Mouse (Mus musculus) cerebellum, adult 8-10 months (tissue): ENCODE measurements around the gene Pet100.

Experiments
- DNase-seq: peaks from one replicate; pipeline ENCODE4 v3.0.0; 2022

Pet100 gene

DNA sequence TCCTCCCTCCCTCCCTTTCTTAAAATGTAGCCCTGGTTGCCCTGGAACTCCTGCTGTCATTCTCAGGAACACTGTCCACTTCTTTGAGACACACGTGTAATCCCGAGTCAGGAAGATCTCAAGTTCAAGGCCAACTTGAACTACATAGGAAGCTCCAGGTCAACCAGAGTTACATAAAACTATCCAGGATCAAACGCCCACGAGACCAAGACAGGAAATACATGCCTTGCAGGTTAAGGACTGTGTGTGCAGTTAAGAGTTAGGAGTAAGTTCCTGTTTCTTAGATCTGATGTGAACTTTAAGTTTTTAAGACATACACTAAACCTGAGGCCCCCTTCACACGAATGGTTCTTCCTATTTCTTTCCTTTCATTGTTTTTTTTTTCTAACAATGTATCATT lies 5.6 kb downstream of the Pet100 start:
- DNase-seq: no peak

DNA sequence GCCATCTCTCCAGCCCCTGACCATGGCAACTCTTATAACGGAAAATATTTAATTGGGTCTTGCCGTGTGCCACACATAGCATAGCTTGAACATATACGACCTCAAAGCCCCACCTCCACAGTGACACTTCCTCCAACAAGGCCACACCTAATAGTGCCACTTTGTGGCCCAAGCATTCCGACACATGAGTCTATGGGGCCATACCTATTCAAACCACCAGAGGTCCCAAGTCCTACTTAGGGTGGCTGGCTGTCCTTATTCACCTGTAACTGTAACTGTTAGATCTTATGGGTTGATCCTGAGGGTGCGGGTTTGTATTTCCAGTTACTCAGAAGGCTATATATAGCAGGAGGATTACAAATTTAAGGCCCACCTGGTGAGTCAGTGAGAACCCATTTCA lies 6.7 kb downstream of the Pet100 start:
- DNase-seq: no peak

DNA sequence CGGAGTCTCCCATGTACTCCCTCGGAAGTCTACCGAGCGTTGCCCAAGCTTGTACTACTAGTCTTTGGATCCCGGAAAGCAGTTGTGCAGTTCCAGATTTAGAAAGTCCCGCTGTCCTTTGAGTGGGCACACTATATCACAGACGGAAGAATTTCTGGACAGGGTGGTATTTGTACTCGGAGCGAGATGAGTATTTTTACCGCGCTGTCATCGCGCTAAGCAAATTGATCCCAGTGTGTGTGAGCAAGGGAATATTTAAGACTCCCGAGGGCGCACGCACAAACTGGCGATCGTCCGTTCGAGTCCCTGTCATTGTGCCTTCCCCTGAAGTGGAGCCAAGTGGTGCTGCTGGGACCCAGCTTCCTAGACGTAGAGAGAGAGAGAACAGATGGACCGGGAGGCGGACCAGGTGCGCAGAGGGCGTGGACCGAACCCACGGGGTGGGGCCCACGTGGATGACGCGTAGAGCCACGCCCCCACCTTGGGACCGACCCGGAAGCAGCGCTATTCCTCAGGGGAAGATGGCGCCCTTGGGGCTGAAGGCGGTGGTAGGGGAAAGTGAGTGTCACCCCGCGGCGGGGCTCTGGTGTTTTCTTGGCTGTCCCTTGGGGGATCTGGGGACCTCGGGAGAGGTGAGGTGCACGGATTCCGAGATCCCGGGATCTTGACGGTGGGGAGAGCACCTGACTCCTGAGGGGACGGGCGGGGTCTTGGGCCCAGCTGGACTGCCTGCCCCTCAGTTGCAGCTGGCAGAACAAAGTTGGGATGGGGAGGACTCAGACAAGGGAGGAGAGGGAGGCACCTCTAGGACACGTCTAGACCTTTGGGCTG lies 9.5 kb downstream of the Pet100 start, which contains the start of gene Stxbp2:
Gene Stxbp2, plus strand, starts transcription at position 309 of the 831 bp plus-strand sequence.
- peak; percentile 78 for DNase-seq

DNA sequence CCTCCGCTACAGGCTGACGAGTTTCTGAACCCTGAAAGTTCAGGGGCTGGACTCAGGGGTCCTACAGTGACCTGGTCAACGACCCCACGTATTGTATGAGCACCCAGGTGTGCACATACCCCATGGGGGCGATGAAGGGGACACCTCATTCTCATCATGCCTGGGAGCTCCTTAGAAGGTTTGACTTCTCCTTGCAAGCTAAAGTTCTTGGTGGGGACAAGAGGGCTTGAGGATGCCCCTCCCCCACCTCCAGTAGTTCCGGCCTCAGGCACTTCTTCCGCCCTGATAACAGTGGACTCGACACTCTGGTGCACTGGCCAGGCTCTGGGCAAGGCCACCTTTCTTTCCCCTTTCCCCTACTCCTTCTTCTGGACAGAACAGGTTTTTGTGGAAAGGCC lies 10.1 kb downstream of the Pet100 start:
- DNase-seq: no peak

DNA sequence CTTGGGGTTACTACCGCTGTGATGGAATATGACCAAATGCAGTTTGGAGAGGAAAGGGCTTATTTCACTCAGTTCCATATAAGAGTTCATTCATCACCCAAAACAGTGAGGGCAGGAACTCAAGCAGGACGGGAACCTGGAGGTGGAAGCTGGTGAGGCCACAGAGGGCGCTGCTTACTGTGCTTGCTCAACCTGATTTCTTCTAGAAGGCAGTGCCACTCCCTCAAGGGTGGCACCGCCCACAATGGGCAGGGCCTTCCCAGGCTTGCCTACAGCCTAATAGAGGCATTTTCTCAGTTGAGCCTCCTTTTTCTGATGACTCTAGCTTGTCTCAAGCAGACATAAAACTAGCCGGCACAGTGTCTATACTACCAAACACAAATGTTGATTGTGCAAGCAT lies 24.5 kb downstream of the Pet100 start:
- DNase-seq: no peak

DNA sequence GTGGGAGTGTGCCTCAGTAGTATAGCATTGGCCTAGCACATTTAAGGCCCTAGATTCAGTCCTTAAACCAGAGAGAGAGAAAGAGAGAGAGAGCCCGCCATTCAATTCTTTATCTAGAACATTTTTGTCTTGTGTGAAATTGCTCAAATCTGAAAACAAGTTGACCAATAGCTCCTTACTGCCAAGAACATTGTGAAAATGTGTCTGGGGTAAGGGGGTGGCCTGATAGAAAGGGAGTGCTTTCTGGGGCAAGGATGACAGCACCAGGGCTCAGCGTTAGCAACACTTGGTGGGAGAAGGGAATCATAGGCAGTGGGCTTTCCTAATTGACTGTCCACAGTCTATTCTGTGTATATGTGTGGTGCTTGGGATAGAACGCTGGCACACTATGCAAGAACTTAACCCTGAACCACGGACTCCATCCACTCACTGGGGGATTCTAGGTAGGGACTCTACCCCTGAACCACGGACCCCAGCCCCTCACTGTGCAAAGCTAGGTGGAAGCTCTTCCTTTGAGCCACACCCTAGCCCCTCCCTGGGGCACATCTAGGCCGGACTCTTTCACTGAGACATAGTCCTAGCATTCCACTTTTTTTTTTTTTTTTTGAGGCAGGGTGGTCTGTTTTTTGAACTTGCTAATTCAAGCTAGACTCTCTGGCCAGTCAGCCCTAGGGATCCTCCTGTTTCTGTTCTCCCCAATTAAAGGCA lies 25.6 kb downstream of the Pet100 start:
- DNase-seq: no peak

DNA sequence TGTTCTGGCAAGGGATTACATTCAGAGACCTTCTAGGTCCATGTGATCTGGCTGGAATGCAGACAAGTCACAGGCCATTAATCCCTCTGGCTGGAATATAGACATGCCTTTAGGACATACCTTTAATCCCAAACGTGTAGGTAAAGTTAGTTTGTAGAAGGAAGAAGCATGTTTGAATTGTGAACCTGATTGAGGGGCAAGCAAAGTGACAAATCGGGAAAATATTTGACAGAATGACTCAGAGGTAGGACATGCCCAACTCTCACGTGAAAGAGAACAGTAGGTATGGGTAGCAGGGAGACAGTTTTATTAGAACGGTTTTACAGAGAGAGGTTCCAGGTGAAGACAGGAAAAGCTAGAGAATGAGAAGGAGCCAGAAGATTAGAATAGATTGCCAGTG lies 26.2 kb downstream of the Pet100 start:
- DNase-seq: no peak

DNA sequence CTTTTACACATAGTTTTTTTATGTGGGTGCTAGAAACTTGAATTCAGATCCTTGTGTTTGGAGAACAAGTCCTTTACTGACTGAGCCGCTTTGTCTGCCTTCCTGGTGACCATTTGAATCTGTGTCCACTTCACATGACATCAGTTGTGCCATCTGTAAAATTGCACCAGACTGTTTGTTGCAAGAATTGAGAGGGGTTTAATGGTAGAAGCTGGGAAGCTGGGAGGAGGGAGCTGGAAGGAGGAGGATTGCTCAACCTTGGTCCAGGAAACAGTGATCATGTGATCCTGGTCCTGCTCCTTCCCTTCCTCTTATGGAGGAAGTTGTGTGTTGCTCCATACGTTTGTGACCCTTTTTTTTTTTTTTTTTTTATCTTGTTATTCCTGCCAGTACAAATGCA lies 26.9 kb downstream of the Pet100 start:
- no peak for DNase-seq

DNA sequence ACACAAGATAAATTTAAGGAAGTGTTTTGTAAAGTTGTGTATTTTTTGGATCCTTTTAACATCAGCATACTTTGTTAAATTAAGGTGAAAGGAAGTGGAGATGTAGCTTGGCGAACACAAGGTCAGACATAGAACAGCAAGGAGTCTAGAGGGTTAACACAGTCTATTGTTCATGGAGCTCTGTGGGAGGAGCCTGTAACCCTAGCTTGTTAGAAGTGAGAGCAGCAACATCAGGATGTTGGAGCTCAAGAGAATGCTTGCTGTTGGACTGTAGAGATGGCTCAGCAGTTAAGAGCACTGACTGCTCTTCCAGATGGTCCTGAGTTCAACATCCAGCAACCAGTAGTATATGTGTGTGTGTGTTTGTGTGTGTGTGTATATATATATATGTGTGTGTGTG lies 27.6 kb downstream of the Pet100 start:
- no peak for DNase-seq

DNA sequence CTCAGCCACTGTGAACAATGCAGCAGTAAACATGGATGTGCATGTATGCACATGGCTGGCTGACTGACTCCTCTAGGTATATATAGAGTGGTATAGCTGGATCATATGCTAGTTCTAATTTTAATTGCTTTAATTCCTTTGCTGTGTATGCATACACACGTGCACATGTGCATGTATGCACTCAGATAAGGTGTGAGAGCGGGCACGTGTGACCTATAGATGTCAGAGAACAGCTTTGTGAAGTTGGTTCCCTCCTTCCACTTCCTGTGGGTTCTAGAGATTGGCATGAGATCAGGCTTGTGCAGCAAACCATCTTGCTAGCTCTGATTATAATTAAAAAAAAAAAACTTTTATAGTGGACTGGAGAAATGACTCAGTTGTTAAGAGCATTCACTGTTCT lies 31.5 kb downstream of the Pet100 start:
- no peak for DNase-seq

DNA sequence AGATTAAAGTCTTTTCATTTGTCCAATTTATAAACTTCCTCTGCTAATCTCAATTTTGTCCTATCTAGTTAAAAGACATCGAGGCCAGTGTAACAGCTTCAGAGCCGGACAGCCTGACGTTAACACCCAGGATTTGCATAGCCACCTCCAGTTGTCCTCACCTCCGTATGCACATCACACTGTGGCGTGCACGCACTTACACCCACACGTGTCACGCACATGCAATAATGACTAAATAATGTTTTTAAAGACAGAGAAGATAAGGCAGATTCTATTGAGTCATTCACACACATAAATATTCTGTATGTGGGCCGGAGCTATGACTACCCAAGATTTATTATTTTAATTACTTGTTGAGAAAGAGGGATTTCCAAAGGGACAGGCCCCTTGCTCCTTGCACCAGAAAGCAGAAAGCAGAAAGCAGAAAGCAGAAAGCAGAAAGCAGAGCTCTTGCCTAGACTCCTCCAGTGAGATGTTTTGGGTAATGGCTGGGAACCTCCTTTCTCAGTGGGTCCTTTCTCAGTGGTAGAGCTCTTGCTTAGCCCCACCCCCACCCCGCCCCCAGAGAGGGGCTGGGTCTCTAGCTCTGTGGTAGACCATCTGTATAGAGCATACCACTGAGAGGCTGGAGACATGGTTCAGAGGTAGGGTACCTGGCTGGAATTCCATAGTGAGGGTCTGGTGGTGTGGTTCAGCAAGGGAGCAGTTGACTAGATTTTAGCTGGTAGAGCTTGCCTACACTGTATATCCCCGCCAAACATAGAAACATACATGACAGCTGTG lies 33.6 kb downstream of the Pet100 start:
- DNase-seq: no peak

DNA sequence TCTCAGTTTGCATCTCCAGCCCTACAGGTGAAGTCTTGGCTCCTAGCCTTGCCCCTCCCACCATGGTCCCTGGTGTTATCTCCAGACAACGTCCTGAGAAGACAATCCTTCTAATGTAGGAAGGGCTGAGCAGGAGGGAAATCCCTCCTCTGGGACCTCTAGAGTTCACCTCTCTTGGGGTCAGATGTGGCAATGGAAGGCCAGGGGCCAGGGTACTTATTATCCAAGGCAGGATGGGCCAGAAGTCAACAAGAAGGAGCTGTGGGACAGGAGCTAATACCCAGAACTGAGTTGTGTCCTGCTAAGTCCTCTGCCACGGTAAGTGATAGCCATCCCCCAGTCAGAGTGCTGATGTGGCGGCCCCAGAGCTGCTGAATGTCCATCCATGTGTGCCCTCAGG lies 34.2 kb downstream of the Pet100 start, which contains the start of gene Retn:
Gene Retn, plus strand, starts transcription at position 245 of the 400 bp plus-strand sequence.
- no peak for DNase-seq

DNA sequence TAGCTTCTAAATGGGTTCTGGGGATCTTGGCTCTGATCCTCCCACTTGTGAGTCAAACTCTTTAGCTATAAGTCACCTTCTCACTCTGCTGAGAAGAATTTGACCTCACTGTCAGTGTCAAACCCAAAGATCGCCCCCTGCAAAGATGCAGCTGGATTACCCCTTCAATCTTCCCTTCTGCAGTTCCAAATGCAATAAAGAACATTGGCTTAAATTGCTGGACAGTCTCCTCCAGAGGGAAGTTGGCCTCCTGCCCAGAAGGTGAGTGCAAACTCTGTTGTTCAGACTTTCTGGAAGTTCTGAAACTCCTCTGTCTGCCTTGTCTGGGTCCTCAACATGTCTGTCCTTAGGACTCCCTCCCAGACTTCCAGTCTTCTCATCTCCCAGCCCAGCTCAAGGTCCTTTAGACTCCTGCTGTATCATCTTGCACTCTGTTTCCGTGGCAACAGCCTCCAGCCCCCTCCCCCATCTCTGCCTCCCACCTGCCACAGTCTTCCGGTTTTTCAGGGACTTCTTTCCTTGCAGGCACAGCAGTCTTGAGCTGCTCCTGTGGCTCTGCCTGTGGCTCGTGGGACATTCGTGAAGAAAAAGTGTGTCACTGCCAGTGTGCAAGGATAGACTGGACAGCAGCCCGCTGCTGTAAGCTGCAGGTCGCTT lies 35.5 kb downstream of the Pet100 start:
- DNase-seq: no peak

DNA sequence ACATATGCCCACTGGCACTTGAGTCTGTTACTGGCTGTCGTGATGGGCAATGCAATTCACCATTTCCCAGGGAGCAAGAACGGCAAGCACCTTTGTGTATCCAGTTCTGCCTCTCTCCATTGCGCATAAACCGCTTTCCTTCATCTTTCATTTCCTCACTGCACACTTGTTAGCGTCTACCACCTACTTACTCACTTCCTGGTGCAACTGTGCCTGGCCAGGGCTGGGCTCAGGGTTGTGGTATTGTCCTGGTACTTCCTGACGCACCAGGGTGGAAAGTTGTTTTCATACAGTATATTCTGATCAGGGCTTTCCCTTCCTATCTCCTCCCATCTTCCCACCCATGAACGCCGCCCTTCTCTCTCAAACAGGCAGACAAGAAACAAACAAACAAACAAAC lies 39.5 kb downstream of the Pet100 start:
- DNase-seq: no peak

DNA sequence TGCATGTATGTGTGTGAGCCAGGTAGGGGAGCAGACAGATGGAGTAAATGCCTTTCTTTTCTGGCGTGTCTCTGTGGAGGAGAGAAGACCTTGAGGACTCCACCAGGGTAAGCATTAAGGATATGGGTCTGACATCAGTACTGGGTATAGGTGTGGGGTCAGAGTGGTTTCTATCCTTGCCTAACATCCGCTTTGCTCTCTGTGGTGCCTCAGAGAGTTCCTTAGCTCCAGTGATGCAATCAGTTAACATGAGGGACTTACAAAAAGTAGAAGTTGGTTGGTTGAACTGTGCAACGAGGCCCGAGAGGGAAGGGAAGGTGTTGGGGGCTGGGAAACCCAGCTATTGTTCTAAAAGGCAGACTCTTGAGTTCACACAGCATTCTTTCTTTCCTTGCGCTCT lies 43.1 kb downstream of the Pet100 start:
- DNase-seq: no peak

DNA sequence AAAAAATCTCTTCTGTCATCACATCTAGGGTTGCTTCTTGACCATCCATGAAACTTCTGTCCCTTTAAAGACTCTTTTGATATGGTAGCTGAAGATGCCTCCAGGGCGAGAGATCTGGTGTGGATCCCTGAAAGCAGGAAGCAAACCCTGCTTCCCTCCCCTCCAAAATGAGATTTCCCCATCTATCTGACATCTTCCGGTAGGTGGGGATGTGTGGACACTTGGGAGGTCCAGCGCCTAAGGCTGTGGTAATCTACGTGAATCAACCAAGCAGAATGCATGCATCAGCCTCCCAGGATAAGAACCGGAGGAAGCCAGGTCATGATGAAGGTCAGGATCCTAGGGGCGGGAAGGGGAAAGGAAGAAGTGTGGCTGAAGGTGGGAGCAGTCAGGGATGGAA lies 44.2 kb downstream of the Pet100 start, which contains the start of gene Mcemp1:
Gene Mcemp1, plus strand, starts transcription at position 248 of the 400 bp plus-strand sequence.
- DNase-seq: no peak

DNA sequence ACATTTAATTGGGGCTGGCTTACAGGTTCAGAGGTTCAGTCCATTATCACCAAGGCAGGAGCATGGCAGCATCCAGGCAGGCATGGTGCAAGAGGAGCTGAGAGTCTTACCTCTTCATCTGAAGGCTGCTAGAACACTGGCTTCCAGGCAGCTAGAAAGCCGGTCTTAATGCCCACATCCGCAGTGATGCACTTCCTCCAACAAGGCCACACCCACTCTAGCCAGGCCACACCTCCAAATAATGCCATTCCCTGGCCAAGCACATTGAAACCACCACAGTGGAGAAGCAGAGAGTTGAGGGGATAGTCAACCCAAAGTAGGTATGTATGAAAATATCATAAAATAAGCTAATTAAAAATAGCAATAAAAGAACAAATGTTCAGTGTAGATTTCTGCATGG lies 49.0 kb downstream of the Pet100 start:
- no peak for DNase-seq

DNA sequence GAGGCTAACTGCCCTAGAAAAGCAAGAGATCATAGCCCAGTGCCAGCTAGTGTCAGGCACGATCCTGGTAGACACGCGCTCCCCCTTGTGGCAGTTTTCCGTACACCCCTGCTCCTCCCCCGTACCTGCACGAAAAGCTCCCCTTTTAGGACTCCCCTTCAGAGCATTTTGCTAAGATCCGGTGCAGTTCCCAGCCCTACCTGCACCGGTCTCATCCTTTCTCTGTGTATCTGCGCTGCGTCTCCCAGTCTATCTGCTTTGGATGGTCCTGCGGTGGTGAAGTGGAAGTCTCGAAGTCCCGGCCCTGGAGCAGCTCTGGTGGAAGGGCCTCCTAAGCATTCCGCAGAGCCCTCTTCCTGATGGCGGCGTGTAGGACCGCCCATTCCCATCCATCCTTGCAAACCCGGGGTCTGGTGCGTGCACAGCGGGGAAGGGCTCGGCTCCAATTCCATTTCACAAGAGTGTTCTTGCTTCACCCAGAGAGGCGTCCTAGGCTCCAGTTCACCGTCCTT lies 50.7 kb downstream of the Pet100 start, which contains the start of gene Fcor:
Gene Fcor, minus strand, starts transcription at position 383 of the 512 bp plus-strand sequence.
- peak; percentile 92 for DNase-seq

DNA sequence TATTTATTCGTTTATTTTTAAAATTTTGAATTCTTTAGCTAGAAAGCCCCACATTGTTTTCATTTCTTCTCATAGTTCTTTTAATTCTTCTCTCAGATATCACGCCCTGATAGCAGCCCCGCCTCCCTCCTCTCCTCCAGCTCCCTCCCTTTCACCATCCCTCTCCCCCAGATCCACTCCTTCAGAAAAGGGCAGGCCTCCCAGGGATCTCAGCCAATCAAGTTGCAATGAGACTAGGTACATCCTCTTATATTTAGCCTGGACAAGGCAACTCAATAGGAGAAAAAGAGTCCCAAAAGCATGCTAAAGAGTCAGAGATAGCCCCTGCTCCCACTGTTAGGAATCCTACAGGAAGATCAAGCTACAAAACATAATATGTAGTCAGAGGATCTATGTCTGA lies 53.3 kb downstream of the Pet100 start:
- no peak for DNase-seq
